Mouse (Mus musculus) lung, adult 18-20 months (tissue): ENCODE results near the gene Gm20518.
A peak's percentile ranks its signal among the peaks of the same experiment; 100 is the strongest.

Source experiments
- DNase-seq, 2 experiments: peaks; one replicate each; pipeline ENCODE4 v3.0.0; 2022; ENCODE audit warnings: mixed read lengths in 2 of 2

The Gm20518 gene

GRCm38 (mm10) chr16:17804449-17804912 is 87.0 kb downstream of the Gm20518 start:
- DNase-seq = no peak

GRCm38 (mm10) chr16:17803675-17804448 is 87.6 kb downstream of the Gm20518 start:
- DNase-seq = no peak

GRCm38 (mm10) chr16:17802839-17803674 is 88.4 kb downstream of the Gm20518 start:
- peak in 1 of 2 experiments; percentile 55 for DNase-seq

- DNase-seq = no peak
These were observed 89.0 kb downstream of the Gm20518 start for GRCm38 (mm10) chr16:17802456-17802838.

GRCm38 (mm10) chr16:17801777-17802455 is 89.6 kb downstream of the Gm20518 start:
- DNase-seq = no peak

- no peak for DNase-seq
These were observed 91.9 kb downstream of the Gm20518 start for GRCm38 (mm10) chr16:17799584-17799983.

- DNase-seq = peak; percentile 65 to 75
These were observed 92.9 kb downstream of the Gm20518 start for GRCm38 (mm10) chr16:17798321-17799180.

- no peak for DNase-seq
These were observed 93.6 kb downstream of the Gm20518 start for GRCm38 (mm10) chr16:17797812-17798311.

- peak; percentile 62 to 68 for DNase-seq
These were observed 94.3 kb downstream of the Gm20518 start, which contains the start of gene Scarf2 for GRCm38 (mm10) chr16:17796971-17797811. Gene Scarf2, plus strand, starts transcription at chr16:17797282.

GRCm38 (mm10) chr16:17796519-17796918 is 95.0 kb downstream of the Gm20518 start:
- no peak for DNase-seq

GRCm38 (mm10) chr16:17795643-17796042 is 95.8 kb downstream of the Gm20518 start:
- peak; percentile 80 to 87 for DNase-seq

GRCm38 (mm10) chr16:17794047-17794446 is 97.4 kb downstream of the Gm20518 start:
- DNase-seq = no peak

- DNase-seq = no peak
These were observed 98.7 kb downstream of the Gm20518 start for GRCm38 (mm10) chr16:17792728-17793127.

- DNase-seq = no peak
These were observed 106.1 kb downstream of the Gm20518 start for GRCm38 (mm10) chr16:17785337-17785736.
